Mouse (Mus musculus) lung, postnatal 0 days (tissue): Measurements from ENCODE around the gene Ergic1. TPM values are rescaled to one million over a fixed set of nuclear protein-coding genes. Genes with fewer than 3 reads are reported as not detected.
A peak's percentile ranks its signal among the peaks of the same experiment; 100 is the strongest.

Experiments
- ATAC-seq: fragments of 200-750 bp; cut with Nextera tagmentation; 2 replicates; pipeline ENCODE4 v1.8.0; 2017; ENCODE audit warnings: moderate library complexity
- DNase-seq: peaks from one replicate; pipeline ENCODE4 v3.0.0-alpha.2; 2016; ENCODE audit warnings: low spot score
- H3K27ac ChIP-seq: fragments of 300-500 bp; sonication (generic); 2 replicates; pipeline ENCODE4 v1.5.1; 2014; ENCODE audit warnings: antibody characterized with exemption, mild to moderate bottlenecking, low read length, mixed read lengths
- H3K27me3 ChIP-seq: fragments of 300-500 bp; sonication (generic); replicated peaks from 2 replicates; pipeline ENCODE4 v1.6.1; 2014; ENCODE audit warnings: low read length, mixed read lengths; ENCODE audit not compliant: insufficient read depth
- H3K36me3 ChIP-seq: fragments of 300-500 bp; sonication (generic); 2 replicates; pipeline ENCODE4 v1.6.1; 2014; ENCODE audit warnings: low read length, mixed read lengths; ENCODE audit not compliant: insufficient read depth
- H3K4me1 ChIP-seq: fragments of 300-500 bp; sonication (generic); 2 replicates; pipeline ENCODE4 v1.6.1; 2014; ENCODE audit warnings: antibody characterized with exemption, low read depth, low read length, mixed read lengths; ENCODE audit not compliant: insufficient read depth
- H3K4me2 ChIP-seq: fragments of 300-500 bp; sonication (generic); replicated peaks from 2 replicates; pipeline ENCODE4 v1.6.1; 2014; ENCODE audit warnings: low read depth, mild to moderate bottlenecking, low read length, moderate library complexity, mixed read lengths
- H3K4me3 ChIP-seq: fragments of 300-500 bp; sonication (generic); 2 replicates; pipeline ENCODE4 v1.5.1; 2014; ENCODE audit warnings: low read depth, low read length
- H3K9ac ChIP-seq: fragments of 300-500 bp; sonication (generic); replicated peaks from 2 replicates; pipeline ENCODE4 v1.6.1; 2014; ENCODE audit warnings: low read depth, mild to moderate bottlenecking
- H3K9me3 ChIP-seq: fragments of 300-500 bp; sonication (generic); 2 replicates; pipeline ENCODE4 v1.6.1; 2016; ENCODE audit warnings: low read length, mixed read lengths
- CTCF ChIP-seq: IDR thresholded peaks from 2 replicates; pipeline ENCODE4 v1.5.1; 2016; ENCODE audit warnings: antibody characterized with exemption, mild to moderate bottlenecking
- EP300 ChIP-seq: IDR thresholded peaks from 2 replicates; pipeline ENCODE4 v1.6.1; 2016; ENCODE audit warnings: antibody characterized with exemption, mild to moderate bottlenecking, control low read depth
- WGBS: fragments of 180-500 bp; shearing (Covaris S2); extraction: QIAGEN DNeasy Blood & Tissue Kit; methylation state at CpG from one replicate; pipeline ENCODE4 v1.1.7; 2014; 5-methylcytosine and 5-hydroxymethylcytosine counted together
- polyA plus RNA-seq: library from polyadenylated mRNA; unstranded; fragments of >200 nt; fragmentation: Nextera tagmentation; extraction: Ambion mirVana; gene quantifications from 2 replicates; pipeline ENCODE4 v1.2.1, GENCODE M21; 2015

Ergic1 gene
- polyA plus RNA-seq, 1 experiment from 2014 or later = 50.6 TPM

DNA sequence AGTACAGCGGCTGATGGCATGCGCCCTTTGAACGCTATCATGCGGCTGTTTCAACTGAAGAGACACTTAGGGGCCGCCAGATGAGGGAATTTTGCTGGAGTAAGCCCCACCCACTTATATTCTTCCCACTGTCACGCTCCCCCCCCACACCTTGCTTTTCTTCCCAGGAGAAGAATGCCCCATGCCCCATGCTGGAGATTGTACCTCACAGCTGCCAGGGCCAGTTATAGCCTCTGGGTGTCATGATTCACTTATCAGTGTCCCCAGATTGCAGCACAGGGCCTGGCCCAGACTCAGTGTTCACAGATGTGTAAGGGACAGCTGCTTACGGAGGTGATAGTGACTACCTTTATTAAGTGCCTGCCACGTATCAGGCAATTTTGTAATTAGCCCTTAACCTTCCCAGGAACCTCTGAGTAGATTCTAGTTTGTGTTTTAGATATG is 84.1 kb downstream of the Ergic1 start:
- 78% methylated on average over 8 of the region's 8 CpGs for WGBS
- no peak for DNase-seq
- H3K27me3 ChIP-seq = no peaks in the 10 kb centered on the region
- H3K36me3 ChIP-seq = peaks cover 28% of the 10 kb centered on the region; the same call in 1 of the 2 replicates
- no peak overlapping the region for H3K4me3 ChIP-seq
- no peak overlapping the region for H3K4me2 ChIP-seq
- no peak overlapping the region for H3K9ac ChIP-seq
- no peak overlapping the region for H3K27ac ChIP-seq
- H3K9me3 ChIP-seq = no peaks in the 10 kb centered on the region
- no peak for TF ChIP-seq CTCF
- no peak for TF ChIP-seq EP300
- no peak for ATAC-seq
- H3K4me1 ChIP-seq = no peaks in the 10 kb centered on the region

DNA sequence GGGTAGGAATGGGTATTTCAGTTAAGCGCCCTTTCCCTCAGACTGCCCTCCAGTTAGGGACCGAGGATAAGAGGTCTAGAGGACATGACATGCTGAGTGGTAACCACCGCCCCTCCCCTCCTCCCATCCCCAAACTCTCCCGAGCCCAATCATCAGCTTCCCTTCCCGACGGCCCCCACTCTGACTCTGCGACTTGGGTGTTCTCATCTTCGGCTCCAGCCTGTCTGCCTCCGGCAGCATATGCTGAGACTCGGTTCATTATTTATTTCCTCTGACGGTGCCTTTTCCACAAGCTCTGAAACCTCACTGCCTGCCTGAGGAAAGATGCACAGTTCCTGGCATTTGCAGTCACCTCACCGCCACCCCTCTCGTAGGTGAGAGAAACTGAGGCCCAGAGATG is 86.0 kb downstream of the Ergic1 start:
- 45% methylated on average over 13 of the region's 13 CpGs for WGBS
- no peak for ATAC-seq
- peaks cover 22% of the 10 kb centered on the region; the same call in 1 of the 2 replicates for H3K36me3 ChIP-seq
- H3K9ac ChIP-seq = no peak overlapping the region
- TF ChIP-seq CTCF (no peak), EP300 (no peak)
- no peaks in the 10 kb centered on the region for H3K9me3 ChIP-seq
- no peaks in the 10 kb centered on the region for H3K4me1 ChIP-seq
- no peaks in the 10 kb centered on the region for H3K27me3 ChIP-seq
- no peak for DNase-seq
- no peak overlapping the region for H3K4me3 ChIP-seq
- no peak overlapping the region for H3K4me2 ChIP-seq
- 0 out of 2 replicates have a peak overlapping the region, but pooled peaks have one; percentile 9 for H3K27ac ChIP-seq

DNA sequence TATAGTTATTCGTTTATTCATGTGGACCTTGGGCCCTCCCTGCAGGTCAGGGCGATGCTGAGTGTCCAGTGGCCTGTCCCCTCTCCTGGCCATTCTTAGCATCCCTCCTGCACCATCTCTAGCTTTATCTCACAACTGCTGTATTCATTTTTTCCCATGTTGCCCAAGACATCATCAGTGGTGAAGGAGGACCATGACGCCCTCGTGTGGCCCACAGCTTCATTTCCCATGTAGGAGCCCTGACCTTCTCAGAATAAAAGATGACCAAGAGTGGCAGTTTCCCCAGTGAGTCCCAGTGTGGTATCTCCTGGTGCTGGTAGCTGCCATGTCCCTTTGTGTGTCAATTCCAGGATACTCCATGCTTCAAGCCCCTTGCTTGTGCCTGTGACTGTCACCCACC is 88.3 kb downstream of the Ergic1 start:
- Histone ChIP-seq H3K4me3 (no peak overlapping the region), H3K9ac (no peak overlapping the region), H3K4me2 (no peak overlapping the region), H3K4me1 (no peaks in the 10 kb centered on the region), H3K27me3 (no peaks in the 10 kb centered on the region), H3K36me3 (0 out of 2 replicates have a peak, but pooled peaks cover 5% of the 10 kb centered on the region), H3K27ac (no peak overlapping the region), H3K9me3 (no peaks in the 10 kb centered on the region)
- ATAC-seq = no peak
- no peak for TF ChIP-seq EP300
- TF ChIP-seq CTCF = peak; percentile 52
- WGBS = 91% methylated on average over 4 of the region's 4 CpGs
- DNase-seq = peak; percentile 49

DNA sequence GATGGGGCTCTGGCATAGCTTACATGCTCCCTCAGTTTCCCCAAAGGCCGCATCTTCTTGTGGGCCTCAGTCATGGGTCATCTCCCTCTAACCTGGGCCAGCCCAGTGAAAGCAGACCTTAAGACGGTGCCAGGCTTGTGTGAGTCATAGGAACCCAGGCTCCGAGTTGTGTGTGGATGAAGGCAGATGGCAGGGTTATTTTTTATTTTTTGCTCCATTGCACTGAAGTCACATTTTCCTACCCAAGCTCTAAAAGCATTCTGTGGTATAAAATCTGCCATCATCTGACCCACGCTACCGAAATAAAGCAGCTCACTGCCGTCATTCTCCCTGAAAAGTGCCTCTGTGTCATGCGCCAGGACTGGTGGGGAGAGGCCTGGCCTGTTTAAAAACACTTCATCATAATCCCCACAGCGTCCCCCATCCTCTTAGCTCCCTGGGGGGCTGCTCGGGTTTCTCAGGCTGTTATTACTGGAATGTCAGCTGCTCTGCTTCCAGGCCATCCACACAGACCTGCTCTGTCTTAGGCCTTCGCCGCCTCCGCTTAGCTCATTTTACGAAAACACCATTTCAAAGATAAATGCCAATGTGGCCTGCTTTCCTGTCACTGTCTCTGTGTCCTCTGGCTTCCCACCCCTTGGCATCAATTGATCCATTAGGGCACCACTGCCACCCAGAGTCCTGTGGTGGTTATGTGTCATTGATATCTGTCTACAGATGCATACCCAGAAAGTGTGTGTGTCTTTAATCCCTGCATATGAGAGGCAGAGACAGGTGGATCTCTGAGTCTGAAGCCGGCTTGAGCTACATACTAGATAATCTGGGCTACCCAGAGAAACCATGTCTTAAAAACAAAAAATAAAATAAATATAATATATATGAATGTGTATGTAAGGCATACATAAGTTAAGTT is 89.4 kb downstream of the Ergic1 start:
- no peak overlapping the region for H3K4me2 ChIP-seq
- no peak overlapping the region for H3K9ac ChIP-seq
- H3K27me3 ChIP-seq = no peaks in the 10 kb centered on the region
- 76% methylated on average over 14 of the region's 14 CpGs for WGBS
- H3K36me3 ChIP-seq = 0 out of 2 replicates have a peak, but pooled peaks cover 5% of the 10 kb centered on the region
- ATAC-seq = peak; percentile 21; the same call in 1 of the 2 replicates
- no peaks in the 10 kb centered on the region for H3K4me1 ChIP-seq
- H3K27ac ChIP-seq = no peak overlapping the region
- TF ChIP-seq CTCF (peak; percentile 38), EP300 (no peak)
- H3K9me3 ChIP-seq = no peaks in the 10 kb centered on the region
- H3K4me3 ChIP-seq = no peak overlapping the region
- peak; percentile 25 for DNase-seq

DNA sequence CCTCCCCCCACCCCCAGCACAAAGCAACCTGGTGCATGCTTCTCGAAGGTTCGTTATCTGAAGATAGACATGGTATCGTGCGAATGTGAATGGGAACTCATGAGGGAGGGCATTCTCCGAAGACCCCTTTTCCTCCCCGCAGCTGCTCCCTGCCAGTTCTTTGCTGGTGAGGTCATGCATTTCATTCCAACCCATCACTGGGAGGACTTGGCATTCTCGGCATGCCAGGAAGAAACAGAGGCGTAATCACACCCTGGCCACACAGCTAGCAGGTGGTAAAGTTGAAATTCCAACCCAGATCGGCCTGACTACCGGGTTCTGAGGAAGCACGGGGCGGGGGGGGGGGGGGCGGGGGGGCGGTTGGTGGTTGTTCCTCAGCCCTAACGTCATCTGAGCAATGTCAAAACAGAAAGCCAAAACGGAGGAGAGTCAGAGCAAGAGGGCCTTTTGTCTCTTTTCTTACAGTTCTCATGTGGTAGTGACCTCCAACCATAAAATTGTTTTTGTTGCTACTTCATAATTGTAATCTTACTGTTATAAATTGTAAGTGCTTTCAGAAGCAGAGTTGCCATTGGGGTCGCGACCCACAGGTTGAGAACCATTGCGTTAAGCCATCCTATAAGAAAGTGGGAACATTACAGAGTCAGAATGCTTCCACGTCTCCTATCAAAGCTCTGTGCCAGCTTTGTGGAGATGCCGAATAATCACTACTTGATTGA is 97.7 kb downstream of the Ergic1 start:
- ATAC-seq (peak; percentile 21), DNase-seq (peak; percentile 44)
- TF ChIP-seq CTCF = no peak
- peak; percentile 24; the same call in 1 of the 2 replicates for TF ChIP-seq EP300
- H3K36me3 ChIP-seq = 0 out of 2 replicates have a peak, but pooled peaks cover 5% of the 10 kb centered on the region
- WGBS = 26% methylated on average over 21 of the region's 21 CpGs
- no peak overlapping the region for H3K4me3 ChIP-seq
- no peaks in the 10 kb centered on the region for H3K9me3 ChIP-seq
- peaks cover 5% of the 10 kb centered on the region; the same call in 1 of the 2 replicates for H3K4me1 ChIP-seq
- H3K4me2 ChIP-seq = no peak overlapping the region
- H3K9ac ChIP-seq = no peak overlapping the region
- H3K27me3 ChIP-seq = no peaks in the 10 kb centered on the region
- no peak overlapping the region for H3K27ac ChIP-seq

DNA sequence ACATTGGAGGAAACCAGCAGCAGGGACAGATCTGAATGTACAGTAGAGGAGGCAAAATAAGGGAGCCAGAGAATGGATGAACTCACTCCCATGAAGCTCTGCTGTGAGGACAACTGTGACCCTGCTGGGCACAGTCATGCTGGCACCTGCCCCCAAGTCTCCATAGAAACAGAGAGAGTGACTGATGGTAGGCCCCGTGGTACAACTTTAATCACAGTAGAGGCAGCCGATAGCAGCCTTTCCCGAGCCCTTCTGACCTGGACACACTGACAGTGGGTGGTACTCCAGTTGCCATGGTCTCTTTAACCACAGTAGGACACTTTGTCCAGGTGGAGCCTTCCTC is 98.3 kb downstream of the Ergic1 start:
- 0 out of 2 replicates have a peak, but pooled peaks cover 5% of the 10 kb centered on the region for H3K36me3 ChIP-seq
- no peak for ATAC-seq
- 70% methylated on average over 3 of the region's 3 CpGs for whole genome bisulfite sequencing
- no peaks in the 10 kb centered on the region for H3K27me3 ChIP-seq
- no peak overlapping the region for H3K4me2 ChIP-seq
- H3K27ac ChIP-seq = no peak overlapping the region
- no peak for TF ChIP-seq CTCF
- TF ChIP-seq EP300 = no peak
- H3K9me3 ChIP-seq = no peaks in the 10 kb centered on the region
- DNase-seq = no peak
- H3K4me3 ChIP-seq = no peak overlapping the region
- peaks cover 5% of the 10 kb centered on the region; the same call in 1 of the 2 replicates for H3K4me1 ChIP-seq
- no peak overlapping the region for H3K9ac ChIP-seq
